Mouse (Mus musculus): ENCODE measurements around the gene Ipo11.

DNA sequence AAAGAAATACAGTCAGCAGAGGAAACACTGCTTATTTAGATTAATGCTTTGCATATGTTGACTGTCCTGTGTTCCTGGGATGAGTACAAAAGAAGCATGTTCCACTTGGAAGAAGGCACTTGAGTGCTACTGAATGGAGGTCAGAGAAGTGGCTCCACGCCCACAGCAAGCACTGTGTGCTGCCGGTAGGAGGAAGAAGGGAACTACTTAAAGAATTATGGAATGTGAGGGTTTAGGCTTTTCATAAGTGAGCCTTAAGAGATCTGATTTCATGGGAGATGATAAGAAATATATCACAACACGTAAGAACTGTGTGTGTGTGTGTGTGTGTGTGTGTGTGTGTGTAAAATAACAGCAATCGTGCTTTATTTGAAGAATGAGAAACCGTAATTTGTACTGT is 129.5 kb downstream of the Ipo11 start:
- TF ChIP-seq POLR2A (IDR thresholded peaks at IDR 0.05; ENCODE audit: extremely low read depth, insufficient read depth, low read length) (no peak), CTCF (IDR thresholded peaks at IDR 0.05; ENCODE audit: low read depth, low read length) (no peak)
